8 mouse cellular contexts compared by ENCODE assay signal in genomic region chr2:167064601-167065295, GRCm38 (mm10). TPM values are rescaled to one million over a fixed set of nuclear protein-coding genes. Genes with fewer than 3 reads are reported as not detected.
DNase-seq lines count a peak whose midpoint lies in the region; ATAC-seq lines count a peak whose summit lies in the region.

No protein-coding gene starts in this region.

- peak overlapping the region; percentile 93 for H3K4me2 ChIP-seq in heart, embryonic 12.5 days
- H3K4me2 ChIP-seq in hindbrain, embryonic 15.5 days = peak overlapping the region; percentile 78
- H3K4me2 ChIP-seq in midbrain, embryonic 14.5 days (ENCODE audit: low read length) = peak overlapping the region; percentile 90

- intact Hi-C loops in heart, postnatal 10 days (cut with DNase I) = no loop called here

- peak overlapping the region; percentile 67 for H3K9ac ChIP-seq in heart, embryonic 12.5 days
- peak overlapping the region; percentile 54 for H3K9ac ChIP-seq in hindbrain, embryonic 15.5 days
- peak overlapping the region; percentile 56 for H3K9ac ChIP-seq in midbrain, embryonic 14.5 days (replicated peaks; ENCODE audit: low read length)

- H3K27me3 ChIP-seq in heart, embryonic 12.5 days (replicated peaks) = no peaks in the 10 kb centered on the region
- no peaks in the 10 kb centered on the region for H3K27me3 ChIP-seq in hindbrain, embryonic 15.5 days
- H3K27me3 ChIP-seq in midbrain, embryonic 14.5 days (ENCODE audit: control insufficient read depth, insufficient read depth, low read length) = no peaks in the 10 kb centered on the region

- H3K4me1 ChIP-seq in heart, embryonic 12.5 days (replicated peaks) = peaks cover 29% of the 10 kb centered on the region
- peaks cover 40% of the 10 kb centered on the region for H3K4me1 ChIP-seq in hindbrain, embryonic 15.5 days (replicated peaks)
- peaks cover 23% of the 10 kb centered on the region for H3K4me1 ChIP-seq in midbrain, embryonic 14.5 days (ENCODE audit: control insufficient read depth, insufficient read depth, low read length)

- WGBS in heart, embryonic 12.5 days = 30% methylated on average over 9 of the region's 9 CpGs
- WGBS in hindbrain, embryonic 15.5 days = 27% methylated on average over 9 of the region's 9 CpGs
- WGBS in midbrain, embryonic 14.5 days = 20% methylated on average over 9 of the region's 9 CpGs

- ATAC-seq in heart, embryonic 12.5 days (ENCODE audit: insufficient number of reproducible peaks, low FRiP score) = no peak
- ATAC-seq in hindbrain, embryonic 15.5 days (ENCODE audit: low FRiP score, low read depth) = no peak
- no peak for ATAC-seq in midbrain, embryonic 14.5 days (ENCODE audit: low FRiP score, low TSS enrichment)

- peak overlapping the region; percentile 15; the same call in 1 of the 2 replicates for H3K27ac ChIP-seq in heart, embryonic 12.5 days (ENCODE audit: poor library complexity, severe bottlenecking)
- peak overlapping the region; percentile 23; the same call in 1 of the 2 replicates for H3K27ac ChIP-seq in hindbrain, embryonic 15.5 days (replicated peaks)
- no peak overlapping the region for H3K27ac ChIP-seq in midbrain, embryonic 14.5 days (replicated peaks; ENCODE audit: low read depth, low read length)

- no peak for DNase-seq in heart, postnatal 10 days
- DNase-seq in ZHBTc4 (ENCODE audit: low read depth, low spot score) = peak; percentile 67
- no peak for DNase-seq in midbrain, embryonic 14.5 days
- DNase-seq in Muller cell, postnatal 12 days (ENCODE audit: inconsistent ontology term) = no peak
- DNase-seq in spleen, postnatal 10 days (ENCODE audit: low spot score in 2 of 2) = no peak
- no peak for DNase-seq in adrenal gland, adult 8-10 months

- H3K4me3 ChIP-seq in heart, embryonic 12.5 days = peak overlapping the region; percentile 89
- peak overlapping the region; percentile 94 for H3K4me3 ChIP-seq in hindbrain, embryonic 15.5 days
- H3K4me3 ChIP-seq in midbrain, embryonic 14.5 days (replicated peaks; ENCODE audit: low read depth, low read length) = peak overlapping the region; percentile 88

- no peaks in the 10 kb centered on the region for H3K9me3 ChIP-seq in heart, embryonic 12.5 days (replicated peaks)
- H3K9me3 ChIP-seq in hindbrain, embryonic 15.5 days = no peaks in the 10 kb centered on the region
- no peaks in the 10 kb centered on the region for H3K9me3 ChIP-seq in midbrain, embryonic 14.5 days (ENCODE audit: control insufficient read depth, low read length)

- peaks cover 25% of the 10 kb centered on the region for H3K36me3 ChIP-seq in heart, embryonic 12.5 days
- peaks cover 28% of the 10 kb centered on the region for H3K36me3 ChIP-seq in hindbrain, embryonic 15.5 days
- peaks cover 26% of the 10 kb centered on the region for H3K36me3 ChIP-seq in midbrain, embryonic 14.5 days (ENCODE audit: control insufficient read depth, insufficient read depth, low read length)

RNA-seq across cellular contexts. Expression of gene Znfx1, which starts 1.9 kb away (rescaled TPM):
- polyA plus RNA-seq in heart, embryonic 12.5 days (2016; fragmentation: Nextera tagmentation; extraction: Ambion mirVana) = 9.8 and 10.4 TPM in 2 replicates
- 10 to 100 TPM; 29.0 to 31.3 TPM for total RNA-seq in heart, postnatal 10 days (2021)
- polyA plus RNA-seq in hindbrain, embryonic 15.5 days (2015; fragmentation: Nextera tagmentation; extraction: Ambion mirVana) = 8.0 and 9.7 TPM in 2 replicates
- polyA plus RNA-seq in midbrain, embryonic 14.5 days (2014; fragmentation: Nextera tagmentation; extraction: Ambion mirVana) = 8.9 and 9.3 TPM in 2 replicates
- 10 to 100 TPM; 49.6 to 76.3 (median 64.9) TPM for total RNA-seq in adrenal gland, adult 8-10 months (2022)

RNA-seq across cellular contexts. Expression of gene Ddx27, which starts 49.8 kb away (rescaled TPM):
- 33.7 and 35.8 TPM in 2 replicates for polyA plus RNA-seq in heart, embryonic 12.5 days (2016; fragmentation: Nextera tagmentation; extraction: Ambion mirVana)
- total RNA-seq in heart, postnatal 10 days (2021) = 10 to 100 TPM; 17.5 to 18.3 TPM
- polyA plus RNA-seq in hindbrain, embryonic 15.5 days (2015; fragmentation: Nextera tagmentation; extraction: Ambion mirVana) = 35.4 and 38.0 TPM in 2 replicates
- polyA plus RNA-seq in midbrain, embryonic 14.5 days (2014; fragmentation: Nextera tagmentation; extraction: Ambion mirVana) = 26.6 and 31.0 TPM in 2 replicates
- total RNA-seq in adrenal gland, adult 8-10 months (2022) = 10 to 100 TPM; 29.3 to 40.7 (median 34.2) TPM
